Mouse (Mus musculus) E14TG2a.4 (cell line): ENCODE data around the gene Spsb1.

ENCODE experiments used
- CTCF ChIP-seq: conservative IDR thresholded peaks from 2 replicates; pipeline ENCODE4 v1.5.1; 2014; ENCODE audit warnings: low read length
- NANOG ChIP-seq: IDR thresholded peaks from 2 replicates; pipeline ENCODE4 v1.6.1; 2014; ENCODE audit warnings: borderline replicate concordance, low read length, mixed read lengths
- POU5F1 ChIP-seq: IDR thresholded peaks from 2 replicates; pipeline ENCODE4 v1.6.1; 2014; ENCODE audit warnings: low read length, borderline replicate concordance

DNA sequence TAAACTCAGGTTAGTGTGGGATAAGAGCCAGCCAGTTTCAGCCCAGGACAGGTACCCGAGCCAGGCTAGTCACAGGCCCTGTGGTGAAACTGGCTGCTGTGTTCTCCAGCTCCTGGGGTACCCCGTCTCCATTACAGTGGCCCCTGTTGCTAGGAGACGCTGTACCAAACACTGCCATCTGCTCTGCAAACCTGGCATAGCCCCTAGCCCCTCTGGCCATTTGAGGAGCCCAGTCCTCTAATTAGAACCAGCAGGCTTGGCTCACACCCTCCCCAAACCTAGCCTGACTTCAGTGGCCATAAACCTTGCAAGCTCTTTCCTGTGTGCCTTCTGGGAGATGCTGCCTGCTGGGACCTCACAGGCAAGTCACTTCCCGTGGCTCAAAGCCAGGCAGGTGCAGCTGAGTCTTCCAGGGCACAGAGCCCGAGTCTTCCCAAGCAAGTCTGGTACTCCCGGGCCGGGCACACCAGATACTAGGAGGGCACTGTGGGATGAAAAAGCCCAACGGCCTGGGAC is 78.8 kb downstream of the Spsb1 start:
- no peak for TF ChIP-seq CTCF
- no peak for TF ChIP-seq POU5F1
- TF ChIP-seq NANOG = no peak
